Mouse (Mus musculus) urinary bladder, postnatal 0 days (tissue): Measurements from ENCODE around the gene Ndufaf8. TPM values are rescaled to one million over a fixed set of nuclear protein-coding genes. Genes with fewer than 3 reads are reported as not detected.

Source experiments
- microRNA-seq: library from miRNA; unstranded; fragments of <30 nt; microRNA quantifications from one replicate; pipeline ENCODE4, GENCODE M21; 2016
- polyA plus RNA-seq: library from polyadenylated mRNA; unstranded; fragments of >200 nt; fragmentation: Nextera tagmentation; extraction: Ambion mirVana; gene quantifications from 2 replicates; pipeline ENCODE4 v1.2.1, GENCODE M21; 2015

The Ndufaf8 gene
- polyA plus RNA-seq, result 86.2 and 95.8 TPM in 2 replicates

DNA sequence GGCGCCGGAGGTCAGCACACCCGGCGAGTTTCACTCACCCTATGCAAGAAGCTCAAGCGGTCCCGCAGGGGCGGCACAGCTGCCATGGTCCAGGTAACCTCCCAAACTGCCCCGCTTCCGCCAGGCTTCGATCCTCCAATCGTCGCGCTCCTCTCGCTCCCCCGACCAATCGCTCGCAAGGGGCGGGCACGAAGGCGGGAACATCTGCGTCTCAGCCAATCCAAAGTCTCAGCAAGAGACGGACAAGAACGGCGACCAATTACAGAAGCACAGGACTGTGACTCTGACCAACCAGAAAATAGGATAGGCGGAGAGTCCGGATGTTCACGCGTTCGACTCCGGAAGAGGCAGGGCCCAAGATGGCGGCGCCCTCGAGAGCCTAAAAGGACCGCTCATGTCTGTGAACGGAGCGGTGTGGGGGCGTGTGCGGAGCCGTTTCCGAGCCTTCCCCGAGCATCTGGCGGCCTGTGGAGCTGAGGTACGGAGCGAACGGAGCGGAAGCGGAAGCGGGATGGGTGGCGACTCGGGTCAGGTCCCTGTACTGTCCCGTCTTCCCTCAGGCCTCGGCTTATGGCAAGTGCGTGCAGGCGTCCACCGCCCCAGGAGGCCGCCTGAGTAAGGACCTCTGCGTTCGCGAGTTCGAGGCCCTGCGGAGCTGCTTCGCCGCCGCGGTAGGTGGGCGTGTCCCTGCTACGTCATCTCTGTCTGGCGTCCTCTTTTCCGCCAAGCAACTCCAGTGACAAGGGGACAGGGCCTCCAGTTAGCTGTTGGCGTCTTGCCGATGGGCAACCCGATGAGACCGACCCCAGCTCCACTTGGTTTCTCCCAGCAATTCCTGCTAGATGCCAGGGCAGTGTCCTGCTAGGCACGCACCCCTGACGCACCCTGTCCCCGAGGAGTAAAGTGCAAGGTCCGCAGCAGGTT, at the start of gene Ndufaf8, which contains the start of gene Tepsin:
Ndufaf8 (plus strand) TSS at position 341 of the 924 bp plus-strand sequence.
Tepsin (minus strand) TSS at position 144 of the 924 bp plus-strand sequence.

DNA sequence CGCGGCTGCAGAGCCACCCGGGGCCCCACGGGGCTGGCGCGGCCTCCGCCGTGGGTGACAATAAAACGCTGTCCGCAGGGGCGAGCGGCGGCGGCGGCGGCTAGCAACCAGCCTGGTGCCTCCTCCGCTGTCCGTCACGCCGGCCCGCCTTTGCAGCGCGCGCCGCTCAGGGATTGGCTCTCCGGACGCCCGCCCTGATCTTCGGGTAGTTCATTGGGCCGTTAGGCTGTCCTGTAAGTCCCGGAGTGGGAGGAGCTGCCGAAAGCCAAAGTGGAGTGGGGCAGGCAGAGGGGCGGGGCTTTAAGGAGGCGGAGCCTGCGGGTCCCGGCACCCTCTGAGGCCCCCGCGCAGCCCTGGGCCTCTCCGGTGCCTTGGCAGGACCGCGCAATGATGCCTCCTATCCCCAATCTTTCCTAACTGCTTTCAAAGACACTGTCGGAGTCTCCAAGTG, 12.0 kb upstream of the Ndufaf8 start, which contains the start of gene Cep131:
Cep131 (minus strand) TSS at position 126 of the 451 bp plus-strand sequence.

Small RNAs within 50 kb of the gene (microRNA-seq; reads per million reads assigned to microRNA genes)
- gene Gm25948, result not detected

Other genes starting within 250 kb of the Ndufaf8 start
- gene Chmp6, start 185.5 kb upstream of the Ndufaf8 start, polyA plus RNA-seq, result 67.6 and 71.7 TPM in 2 replicates
- 14.0 and 17.3 TPM in 2 replicates for gene Baiap2, start 156.2 kb upstream of the Ndufaf8 start, polyA plus RNA-seq
- gene Aatk, start 51.8 kb upstream of the Ndufaf8 start, polyA plus RNA-seq, result 1.4 and 1.7 TPM in 2 replicates
- gene Cep131, start 12.1 kb upstream of the Ndufaf8 start, polyA plus RNA-seq, result 6.5 and 7.0 TPM in 2 replicates
- 10.1 and 10.2 TPM in 2 replicates for gene Tepsin, start 197 bp upstream of the Ndufaf8 start, polyA plus RNA-seq
- 48.3 and 51.8 TPM in 2 replicates for gene Slc38a10, start 52.4 kb downstream of the Ndufaf8 start, polyA plus RNA-seq
- gene Bahcc1, start 134.0 kb downstream of the Ndufaf8 start, polyA plus RNA-seq, result 1.5 and 1.6 TPM in 2 replicates
- 2,099 and 2,365 TPM in 2 replicates for gene Actg1, start 249.6 kb downstream of the Ndufaf8 start, polyA plus RNA-seq